Mouse (Mus musculus) thymus, adult 18-20 months (tissue): ENCODE measurements around the gene Scn3b.

ENCODE experiments used
- DNase-seq, 2 experiments: peaks; one replicate each; pipeline ENCODE4 v3.0.0; 2022; ENCODE audit warnings: mixed read lengths in 2 of 2

Gene Scn3b

DNA sequence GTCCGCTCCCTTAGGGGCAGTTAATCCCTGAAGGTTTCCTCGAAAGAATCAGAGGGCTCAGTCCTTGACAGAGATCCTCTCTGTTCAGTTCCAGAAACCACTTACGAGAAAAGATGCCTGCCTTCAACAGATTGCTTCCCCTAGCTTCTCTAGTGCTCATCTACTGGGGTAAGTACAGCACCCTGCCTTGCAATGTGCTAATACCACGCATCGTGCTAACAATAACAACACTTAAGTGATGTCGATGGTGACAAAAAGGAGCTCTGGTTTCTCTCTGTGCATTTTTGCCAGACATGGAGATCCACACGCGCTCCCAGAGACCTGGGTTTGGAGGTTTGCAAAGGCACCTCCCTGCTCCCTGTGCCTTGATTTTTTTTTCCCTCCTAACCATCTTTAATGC lies 863 bp downstream of the Scn3b start:
- DNase-seq = no peak

DNA sequence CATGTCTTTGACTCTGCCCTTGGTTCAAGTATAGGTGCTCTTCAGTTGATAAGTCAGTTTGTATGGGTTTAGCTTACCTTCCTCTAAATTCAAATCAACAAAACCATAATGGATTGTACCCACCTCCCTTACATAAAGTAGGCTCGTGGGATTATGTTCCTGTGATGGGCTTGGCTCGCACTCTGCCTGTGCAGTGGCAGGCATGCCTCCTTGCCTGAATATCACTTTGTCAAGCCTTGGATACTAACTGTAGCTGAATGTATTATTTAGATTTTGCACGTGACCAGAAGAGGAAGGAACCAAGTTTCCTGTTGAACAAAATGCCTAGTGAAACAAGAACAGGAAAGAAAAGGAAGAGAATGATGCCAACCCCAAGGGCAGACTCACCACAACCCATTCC lies 2.1 kb downstream of the Scn3b start:
- DNase-seq = no peak

DNA sequence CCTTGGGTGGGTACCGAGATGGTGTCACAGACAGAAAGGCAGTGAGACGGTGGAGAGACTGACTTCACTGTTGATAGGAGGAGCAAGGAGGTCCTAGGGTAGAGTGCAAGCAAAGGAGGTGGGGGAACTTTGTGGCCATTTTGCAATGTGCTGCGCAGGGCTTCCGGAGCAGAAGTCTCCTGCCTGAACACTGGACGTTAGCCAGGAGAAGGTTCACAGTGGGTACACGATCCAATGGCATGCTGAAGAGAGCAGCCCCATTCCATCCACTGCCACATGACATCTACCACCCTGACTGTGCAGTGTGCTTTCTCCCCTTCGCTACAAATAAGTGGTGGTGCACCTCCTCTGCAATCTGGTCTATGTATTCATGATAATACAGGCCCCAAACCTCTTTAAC lies 3.8 kb downstream of the Scn3b start:
- no peak for DNase-seq

DNA sequence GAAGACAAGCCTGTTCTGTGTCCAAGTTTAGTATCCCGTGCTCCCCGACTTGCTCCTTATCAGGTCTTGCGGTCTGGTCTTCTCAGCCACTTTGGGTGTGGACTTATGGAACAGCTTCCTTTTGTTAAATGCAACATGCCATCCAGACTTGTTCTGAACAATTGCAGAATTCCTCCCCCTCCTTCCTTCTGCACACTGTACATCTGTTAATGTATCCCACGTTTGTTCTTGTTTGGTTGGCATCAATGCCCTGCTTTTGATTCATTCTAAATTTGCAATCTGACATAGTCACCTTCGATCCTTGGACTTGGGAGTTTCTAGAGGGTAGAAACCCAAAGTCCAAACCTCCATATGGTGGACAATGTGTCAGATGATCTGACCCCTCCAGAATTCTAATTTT lies 6.9 kb downstream of the Scn3b start:
- DNase-seq = no peak

DNA sequence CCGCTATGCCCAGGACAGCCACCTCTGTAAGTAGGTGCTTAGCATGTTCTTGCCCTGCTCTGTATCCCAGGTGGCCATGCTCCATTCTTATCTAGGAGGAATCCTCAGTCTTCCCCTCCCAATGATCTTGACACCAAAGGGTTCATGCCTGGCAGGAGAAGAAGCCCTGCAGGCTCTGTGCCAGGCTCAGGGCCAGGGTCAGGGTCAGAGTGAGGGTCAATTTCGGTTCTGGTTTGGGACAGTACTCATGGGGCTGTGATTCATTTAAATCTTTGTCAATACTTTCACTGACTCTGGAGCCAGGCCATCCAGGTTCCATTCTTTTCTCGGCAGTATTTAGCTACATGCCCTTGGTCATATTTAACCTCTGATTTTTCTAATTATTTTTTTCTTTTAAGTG lies 8.7 kb downstream of the Scn3b start:
- DNase-seq = no peak

DNA sequence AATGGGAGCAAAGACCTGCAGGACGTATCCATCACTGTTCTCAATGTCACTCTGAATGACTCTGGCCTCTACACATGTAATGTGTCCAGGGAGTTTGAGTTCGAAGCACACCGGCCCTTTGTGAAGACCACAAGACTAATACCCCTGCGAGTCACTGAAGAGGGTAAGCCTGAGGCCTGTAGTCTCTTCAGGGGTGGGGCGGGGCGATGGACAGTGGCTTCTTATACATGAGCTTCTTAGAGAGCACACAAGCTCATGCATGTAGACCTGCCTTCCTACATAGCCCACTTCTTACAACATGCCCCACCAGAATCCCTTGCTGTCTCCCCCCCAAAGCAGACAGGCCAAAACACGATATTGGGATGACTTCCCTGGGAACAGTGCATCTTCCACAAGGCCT lies 10.4 kb downstream of the Scn3b start:
- DNase-seq = no peak

DNA sequence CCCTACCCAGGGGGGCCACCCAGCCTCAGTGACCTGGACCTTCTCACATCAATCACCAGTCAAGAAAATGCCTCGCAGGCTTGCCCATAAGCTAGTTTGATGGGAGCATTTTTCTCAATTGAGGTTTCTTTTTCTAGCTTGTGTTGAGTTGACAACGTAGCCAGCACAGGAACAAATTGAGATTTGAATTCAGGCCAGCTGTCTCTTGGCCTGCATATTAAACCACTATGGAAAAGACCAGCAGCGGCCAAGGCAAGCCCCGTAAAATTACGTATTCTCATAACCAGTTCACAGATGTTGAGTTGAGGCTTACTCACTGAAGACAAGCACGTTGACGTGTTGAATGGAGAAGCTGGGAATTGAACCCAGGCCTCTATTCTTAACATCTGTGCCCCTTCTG lies 14.0 kb downstream of the Scn3b start:
- no peak for DNase-seq

DNA sequence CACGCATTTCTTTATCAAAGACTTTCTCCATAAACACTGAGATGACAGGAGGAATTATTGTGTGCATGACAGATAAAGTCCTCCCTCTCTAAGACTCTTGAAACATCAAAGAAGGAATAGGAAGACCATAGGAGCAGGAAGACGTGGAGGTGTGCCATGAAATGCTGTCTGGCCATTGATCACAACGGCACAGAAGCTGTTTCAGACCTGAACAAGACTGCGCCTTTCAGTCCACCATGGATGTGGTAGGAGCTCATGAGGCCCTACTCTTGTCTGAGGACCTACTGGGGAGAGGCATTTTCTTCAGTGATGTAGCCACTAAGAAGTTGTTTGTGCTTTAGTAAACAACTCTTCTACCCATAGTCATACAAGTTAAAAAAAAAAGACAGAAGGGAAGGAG lies 23.5 kb downstream of the Scn3b start:
- DNase-seq = no peak

DNA sequence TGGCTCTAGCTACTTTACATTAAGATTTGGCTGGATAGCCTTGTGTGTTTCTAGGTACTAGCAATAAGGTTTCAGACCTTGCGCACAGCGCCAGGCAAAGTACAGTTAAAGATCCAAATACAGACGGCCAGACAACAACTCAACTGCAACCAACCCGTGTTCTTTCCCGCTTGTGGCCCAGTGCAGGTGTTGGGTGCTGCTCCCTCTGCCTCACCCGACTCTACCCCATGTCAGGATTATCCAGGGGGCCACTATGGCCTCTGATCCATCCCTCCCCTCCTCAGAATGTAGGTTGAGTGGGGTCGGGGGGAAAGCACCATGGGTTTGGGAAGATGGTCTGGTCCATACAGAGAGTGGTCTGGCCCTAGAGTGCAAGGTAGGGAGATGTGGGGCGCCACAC lies 24.3 kb downstream of the Scn3b start:
- DNase-seq = no peak

DNA sequence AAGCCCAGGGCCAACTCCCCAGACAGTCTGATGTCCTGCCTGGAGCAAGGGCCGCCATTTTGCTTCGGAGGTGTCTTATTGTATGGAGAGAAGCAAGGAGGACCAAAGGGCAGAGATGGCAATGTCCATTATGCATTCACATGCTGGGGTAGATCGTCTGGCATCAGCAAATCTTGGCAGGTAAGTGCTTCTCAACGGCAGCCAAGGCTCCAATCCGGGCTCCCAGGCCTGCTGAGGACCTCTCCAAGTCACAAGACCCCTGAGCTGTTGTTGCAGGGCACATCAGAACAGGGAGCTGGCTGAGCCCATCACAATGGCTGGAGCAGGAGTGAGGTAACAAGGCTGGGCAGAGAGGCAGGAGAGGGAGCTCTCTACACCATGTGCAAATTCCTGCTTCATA lies 24.7 kb downstream of the Scn3b start:
- no peak for DNase-seq

DNA sequence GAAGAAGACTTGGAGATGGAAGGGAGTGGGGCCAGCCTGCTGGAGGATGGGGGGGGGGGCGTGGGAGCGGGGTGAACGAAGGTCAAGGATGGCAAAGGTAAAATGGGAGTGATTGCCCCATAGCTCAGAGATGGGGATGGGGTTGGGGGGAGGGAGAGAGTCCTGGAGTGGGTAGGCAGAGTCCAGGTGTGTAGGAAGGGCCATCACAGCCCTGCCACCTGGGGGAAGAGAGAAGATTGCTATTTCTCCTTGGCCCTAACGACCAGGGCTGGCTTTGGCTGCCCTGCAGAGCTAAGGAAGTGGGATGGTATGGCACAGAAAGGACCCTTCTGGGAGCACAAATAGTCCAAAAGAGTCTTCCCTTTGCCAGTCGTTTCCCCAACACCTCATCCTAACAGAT lies 25.2 kb downstream of the Scn3b start:
- no peak for DNase-seq

DNA sequence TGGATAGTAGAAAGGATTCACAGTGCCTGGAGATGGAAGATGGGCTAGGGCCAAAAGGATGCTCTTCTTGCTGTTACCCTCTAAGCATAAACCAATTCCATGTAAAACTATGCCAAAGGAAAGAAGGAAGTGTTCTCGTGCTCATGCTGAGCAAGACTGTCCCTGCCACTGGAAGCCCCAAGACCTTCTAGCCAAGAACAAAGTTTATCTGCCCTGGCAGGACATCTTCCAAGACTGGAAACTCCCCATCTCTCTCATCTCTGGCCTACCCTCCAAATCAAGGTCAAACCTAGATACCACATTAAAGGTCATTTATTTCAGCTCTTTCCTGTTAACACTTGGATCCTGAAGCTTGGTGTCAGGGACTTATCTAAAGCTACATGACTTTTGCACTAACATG lies 25.8 kb downstream of the Scn3b start:
- DNase-seq = no peak

DNA sequence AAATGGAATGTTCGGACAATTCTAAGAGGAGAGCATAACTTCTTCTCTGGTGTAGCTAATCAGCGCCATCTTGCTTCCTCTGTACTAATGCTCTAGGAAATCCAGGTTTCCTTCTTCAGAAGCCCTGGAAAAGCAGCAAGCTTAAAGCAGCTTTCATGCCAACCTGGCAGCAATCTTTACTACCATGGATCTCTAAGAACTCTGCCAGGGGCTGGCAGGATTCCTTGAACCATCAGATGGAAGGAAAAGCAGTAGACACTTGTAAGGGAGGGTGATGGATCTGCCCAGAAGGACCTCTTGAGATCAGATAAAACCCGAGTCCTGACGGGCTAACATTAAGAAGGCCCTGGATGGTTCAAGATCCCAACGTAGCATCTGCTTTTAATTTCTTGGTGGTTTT lies 27.2 kb downstream of the Scn3b start:
- no peak for DNase-seq

DNA sequence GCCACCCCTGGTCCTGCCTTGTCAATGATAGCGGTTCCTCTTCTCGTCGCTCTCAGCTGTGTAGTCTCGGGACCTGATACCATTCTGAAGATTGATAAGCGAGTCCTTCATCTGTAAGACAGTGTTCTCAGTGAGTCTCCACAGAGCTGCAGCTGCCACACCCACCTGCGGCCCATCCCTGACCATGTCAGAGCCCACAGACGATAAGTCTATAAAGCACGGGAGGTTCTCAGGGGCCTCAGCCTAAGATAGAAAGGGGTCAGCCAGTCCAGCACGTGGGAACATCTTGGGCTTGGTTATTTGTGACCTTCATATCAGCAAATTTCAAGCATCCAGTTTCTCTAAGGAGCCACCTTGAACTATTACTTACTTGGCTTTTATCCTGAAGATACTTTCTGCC lies 29.0 kb downstream of the Scn3b start:
- DNase-seq = no peak

DNA sequence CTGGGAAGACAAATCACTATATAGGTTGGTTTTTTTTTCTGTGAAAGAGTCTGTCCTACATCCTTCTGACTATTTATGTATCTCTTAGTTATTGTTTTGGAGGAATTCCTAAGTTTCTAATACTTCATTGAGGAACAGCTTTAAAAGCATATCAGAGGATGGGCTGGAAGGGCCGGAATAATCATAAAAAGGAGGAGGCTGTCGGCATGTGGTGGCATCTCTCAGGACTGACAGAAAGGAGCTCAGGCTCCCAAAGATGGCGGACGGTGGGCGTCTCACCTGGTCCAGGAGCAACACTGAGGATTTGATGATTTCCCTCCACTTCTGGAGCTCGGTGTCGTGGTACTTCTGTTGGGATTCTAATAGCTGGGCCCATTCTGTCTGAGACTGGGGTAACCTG lies 30.3 kb downstream of the Scn3b start:
- DNase-seq = no peak

DNA sequence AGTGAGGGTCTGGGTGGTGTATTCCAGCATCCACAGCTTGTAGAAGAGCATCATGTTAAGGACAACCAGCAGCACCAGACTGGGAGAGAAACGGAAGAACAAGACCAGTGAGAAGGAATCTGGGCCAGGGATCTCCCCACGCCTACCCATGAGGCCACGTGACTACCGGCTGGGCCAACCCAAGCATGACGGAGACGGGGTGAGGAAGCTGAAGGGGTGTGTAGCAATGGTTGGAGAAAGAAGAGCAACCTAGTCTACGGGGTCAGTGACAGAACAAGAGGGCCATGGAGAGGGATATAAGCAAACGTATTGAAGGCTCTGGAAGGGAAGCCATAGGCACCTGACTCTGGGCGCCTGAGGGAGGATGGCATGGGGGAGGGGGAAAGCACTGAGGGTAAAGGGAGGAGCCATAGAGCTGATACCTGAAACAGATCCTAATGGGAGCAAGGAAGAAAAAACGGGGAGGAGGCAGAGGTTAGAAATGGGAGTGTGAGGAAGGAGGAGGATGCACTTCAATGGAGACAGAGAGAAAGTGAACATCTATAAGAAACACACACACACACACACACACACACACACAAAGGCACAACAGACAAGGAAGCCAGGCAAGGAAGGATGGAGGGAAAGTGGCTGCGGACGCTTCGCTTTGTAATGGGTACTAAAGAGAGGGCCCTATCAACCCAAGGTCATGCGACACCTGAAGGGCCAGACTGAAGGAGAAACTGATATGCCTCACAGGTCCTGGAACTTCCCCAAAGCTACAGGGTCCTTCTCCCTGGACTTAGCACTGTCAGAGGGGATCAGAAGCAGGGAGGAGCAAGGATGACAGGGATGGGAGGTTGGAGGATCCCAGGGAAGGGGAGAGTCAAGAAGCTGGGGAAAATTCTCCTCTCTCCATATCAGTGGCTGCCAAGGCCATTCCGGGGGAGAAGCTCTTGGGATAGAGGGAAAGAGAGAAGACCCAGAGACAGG lies 31.3 kb downstream of the Scn3b start:
- DNase-seq = no peak

DNA sequence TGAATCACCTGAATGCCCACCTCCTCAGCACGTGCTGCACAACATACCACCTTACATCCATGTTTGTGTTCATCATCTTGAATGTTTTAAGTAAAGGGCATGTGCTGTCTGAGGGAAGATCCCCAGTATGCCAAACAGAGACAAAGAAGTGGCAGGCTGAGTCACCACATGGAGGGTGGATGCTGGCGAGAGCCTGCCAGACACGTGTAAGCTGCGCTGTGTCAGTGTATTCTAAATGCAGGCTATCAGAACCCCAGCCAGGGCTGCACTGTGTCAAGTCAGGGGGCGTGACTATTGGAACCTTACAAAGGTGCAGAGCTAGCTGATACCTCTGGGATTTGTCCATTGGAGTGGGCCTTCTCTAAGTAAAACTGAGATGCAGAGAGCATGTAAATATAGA lies 32.5 kb downstream of the Scn3b start:
- no peak for DNase-seq

DNA sequence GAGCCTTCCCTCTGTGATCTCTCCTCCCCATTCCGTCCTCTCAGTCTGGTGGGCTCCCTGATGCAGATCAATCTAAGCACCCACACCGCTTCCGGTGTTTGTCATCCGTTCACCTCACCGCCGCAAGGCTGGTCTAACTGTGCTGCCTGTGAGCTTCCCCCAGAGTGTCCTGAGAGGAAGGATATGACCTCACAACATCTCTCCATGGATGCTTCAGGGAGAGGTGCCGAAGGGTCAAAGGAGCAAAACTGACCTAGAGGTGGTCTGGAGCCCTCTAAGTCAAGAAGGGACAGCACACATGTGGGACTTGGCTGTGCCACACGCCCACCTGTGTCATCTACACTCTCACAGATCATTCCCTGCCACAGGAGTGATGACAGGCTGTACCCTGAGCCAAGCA lies 33.4 kb downstream of the Scn3b start:
- DNase-seq = no peak

DNA sequence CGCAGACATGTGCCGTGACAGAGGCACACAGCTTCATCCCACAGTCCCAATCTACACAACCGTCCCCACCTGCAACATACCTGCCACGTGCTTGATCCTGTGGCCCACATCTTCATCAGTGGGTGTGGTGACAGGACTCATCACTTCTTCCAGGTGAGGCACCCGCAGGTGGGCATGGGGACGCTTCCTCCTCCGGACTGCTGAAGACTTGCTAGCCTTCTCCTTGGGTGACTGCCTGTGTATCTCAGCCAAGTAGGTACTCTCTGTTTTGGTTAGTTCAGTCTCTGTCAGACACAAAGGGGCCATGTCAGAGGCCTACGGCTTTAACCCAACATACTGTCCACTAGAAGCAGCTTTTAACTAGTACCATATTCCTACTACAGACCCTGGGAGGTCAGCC lies 35.2 kb downstream of the Scn3b start:
- no peak for DNase-seq

DNA sequence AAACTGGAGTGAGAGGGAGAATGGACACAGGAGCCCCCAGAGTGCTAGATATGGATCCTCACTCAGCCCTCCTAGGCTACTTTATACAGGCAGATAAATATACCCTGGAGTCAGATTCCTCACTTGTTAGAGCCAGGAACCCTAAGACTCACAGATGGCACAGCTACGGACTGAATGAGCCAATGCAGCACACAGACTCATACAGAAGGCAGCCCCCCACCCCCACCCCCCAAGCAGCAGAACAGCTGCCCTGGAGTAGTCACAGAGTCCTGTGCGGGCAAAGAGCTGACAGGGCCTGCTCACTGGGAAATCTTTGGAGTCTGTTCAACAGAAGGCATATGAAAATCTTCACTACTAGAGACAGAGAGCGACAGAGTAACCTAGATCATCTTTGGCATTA lies 38.3 kb downstream of the Scn3b start:
- DNase-seq = no peak

DNA sequence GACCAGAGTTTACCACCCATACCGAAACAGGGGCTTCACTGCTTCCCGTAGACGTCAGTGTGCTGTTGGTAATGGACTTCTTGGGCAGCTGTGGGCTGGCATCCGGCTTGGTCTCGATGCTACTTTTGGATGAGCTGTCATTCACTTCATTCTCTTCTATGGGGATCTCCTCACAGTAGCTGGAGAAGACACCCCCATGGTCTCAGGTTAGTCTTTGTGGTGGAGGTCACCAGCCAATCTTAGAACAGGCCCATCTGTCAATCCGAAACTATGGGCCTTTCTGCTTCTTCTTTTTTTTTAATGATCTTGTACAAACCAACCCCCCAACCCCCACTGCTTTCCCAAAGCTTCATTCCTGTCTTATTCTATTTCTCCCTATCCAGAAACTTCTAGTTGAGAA lies 40.9 kb downstream of the Scn3b start:
- DNase-seq = no peak

DNA sequence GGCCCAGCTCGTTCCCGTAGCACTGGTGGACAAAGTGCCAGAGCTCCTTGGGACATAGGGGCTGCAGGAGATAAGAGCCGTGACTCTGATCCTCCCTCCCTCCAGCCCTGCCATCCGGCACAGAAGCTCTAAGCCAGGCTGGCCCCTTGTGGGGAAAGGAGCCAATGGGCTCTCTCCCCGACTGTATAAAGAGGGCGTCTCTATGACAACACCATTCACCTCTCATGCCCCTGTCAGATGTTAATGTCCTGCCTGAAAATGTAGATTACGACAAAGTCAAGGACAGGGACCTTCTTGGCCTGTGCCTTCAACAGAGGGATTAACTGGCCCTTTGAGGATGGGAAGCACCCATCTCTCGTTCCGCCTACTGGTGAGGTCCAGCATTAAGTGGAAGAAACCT lies 42.8 kb downstream of the Scn3b start:
- DNase-seq = no peak

DNA sequence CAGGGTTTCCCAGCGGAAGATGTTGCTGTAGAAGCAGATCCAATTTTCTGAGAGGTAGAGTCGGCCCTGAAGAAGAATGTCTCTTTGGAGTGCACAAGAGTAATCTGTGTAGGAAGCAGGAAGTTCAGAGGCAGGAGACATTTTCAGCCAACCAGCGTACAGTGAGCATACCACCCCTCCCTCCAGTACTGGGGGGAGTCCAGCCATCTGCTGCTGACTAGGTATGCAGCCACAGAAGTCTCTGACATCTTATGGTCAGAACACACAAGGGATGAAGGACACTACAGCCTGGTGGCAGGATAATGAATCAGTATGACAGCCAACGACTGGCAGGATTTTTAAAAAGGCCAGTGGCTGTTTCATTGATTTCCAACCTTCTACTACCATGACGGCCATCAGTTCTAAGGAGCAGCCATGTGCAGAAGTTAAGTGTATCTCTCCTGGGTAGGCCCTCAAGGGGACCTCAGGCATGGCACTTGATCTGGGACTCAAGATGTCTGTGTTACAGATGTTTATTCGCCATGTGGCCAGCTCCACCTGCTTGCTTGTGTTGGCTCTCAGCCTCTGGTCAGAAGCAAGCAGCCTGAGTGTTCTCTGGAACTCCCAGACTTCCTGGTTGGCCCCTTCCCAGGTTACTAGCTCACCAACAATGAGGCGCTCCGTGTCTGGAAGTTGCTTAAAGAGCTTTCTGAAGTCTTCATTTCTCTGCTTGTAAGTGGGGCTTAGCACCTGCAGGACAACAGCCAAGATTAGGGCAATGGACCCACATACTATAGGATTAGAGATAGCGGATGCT lies 48.0 kb downstream of the Scn3b start:
- no peak for DNase-seq

DNA sequence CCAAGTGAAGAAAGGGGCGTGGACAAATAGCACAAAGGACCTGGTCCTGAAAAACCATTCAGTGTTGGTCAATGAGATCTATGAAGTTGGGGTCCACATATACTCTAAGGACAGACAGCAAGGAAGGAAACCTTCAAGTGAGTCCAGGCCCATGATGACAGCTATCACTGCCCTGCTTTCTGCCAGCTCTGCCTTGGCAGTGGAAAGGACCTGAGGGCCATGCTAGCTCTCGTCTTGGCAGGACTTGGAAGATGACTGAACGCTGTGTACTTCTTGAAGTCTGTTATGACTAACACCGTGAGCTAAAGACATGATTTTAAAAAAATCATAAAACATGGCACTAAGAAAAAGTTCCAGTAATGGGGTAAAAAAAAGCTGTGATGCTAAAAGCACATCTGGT lies 48.7 kb downstream of the Scn3b start:
- DNase-seq = no peak
